Mouse (Mus musculus) urinary bladder, adult 18-20 months (tissue): Measurements from ENCODE around the gene Hgd.

ENCODE experiments used
- DNase-seq, 2 experiments: peaks; one replicate each; pipeline ENCODE4 v3.0.0; 2022; ENCODE audit warnings: low spot score in 2 of 2, mixed read lengths in 2 of 2

Gene Hgd

DNA sequence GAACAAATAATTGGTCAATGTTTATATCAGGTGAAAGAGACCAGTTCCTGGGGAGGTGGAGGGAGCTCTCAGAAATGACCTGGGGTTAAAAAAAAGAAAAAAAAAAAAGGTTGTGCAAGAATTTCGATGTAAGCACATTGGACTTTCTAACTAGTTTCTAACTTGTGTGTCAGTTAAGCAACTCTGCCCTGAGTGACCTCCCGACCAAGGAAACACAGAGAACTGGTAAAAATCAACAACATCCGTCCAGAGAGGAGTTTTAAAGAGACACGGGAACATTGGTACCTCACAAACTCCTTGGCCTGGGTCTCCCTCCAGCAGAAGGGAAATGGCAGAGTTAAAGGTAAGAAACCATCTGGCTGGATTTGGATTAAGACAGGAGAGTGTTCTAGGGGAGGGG, at the start of gene Hgd:
Gene Hgd (plus strand): TSS at position 160 of the 400 bp plus-strand sequence.
- no peak for DNase-seq

DNA sequence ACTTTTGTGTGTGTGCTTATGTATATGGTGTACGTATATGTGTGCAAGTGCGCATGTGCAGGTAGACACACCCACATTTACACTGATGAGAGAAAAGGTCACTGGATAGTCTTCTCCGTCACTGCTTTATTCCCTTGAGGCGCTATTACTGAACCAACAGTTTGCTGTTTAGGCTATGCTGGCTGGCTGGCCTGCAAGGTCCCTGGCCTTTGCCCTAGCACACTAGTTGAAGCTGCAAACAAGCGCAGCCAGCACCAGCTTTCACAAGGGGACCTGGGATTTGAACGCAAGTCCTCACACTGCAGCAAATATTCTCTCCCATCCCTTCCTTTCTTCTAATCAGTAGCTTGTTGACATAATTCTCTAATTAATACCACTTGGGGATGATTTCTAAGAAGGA, 49.8 kb upstream of the Hgd start:
- DNase-seq, result no peak

DNA sequence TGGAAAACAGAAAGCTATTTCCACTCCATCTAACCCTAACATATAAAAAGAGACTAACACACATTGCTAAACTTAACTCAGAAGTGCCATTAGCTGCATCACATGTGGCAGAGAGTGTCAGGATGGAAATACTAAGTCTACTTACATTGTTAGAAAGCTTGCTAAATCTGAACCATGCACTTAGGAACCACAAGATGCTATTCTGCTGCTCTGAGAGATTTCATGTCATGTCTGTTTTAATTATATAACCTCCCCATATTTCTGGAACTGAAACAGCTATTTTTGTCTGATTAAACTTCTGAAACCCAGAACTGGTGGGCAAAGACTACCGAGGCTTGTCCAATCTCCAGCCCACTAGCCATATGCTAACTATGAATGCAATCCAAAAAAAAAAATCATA, 47.9 kb upstream of the Hgd start:
- DNase-seq, result no peak

DNA sequence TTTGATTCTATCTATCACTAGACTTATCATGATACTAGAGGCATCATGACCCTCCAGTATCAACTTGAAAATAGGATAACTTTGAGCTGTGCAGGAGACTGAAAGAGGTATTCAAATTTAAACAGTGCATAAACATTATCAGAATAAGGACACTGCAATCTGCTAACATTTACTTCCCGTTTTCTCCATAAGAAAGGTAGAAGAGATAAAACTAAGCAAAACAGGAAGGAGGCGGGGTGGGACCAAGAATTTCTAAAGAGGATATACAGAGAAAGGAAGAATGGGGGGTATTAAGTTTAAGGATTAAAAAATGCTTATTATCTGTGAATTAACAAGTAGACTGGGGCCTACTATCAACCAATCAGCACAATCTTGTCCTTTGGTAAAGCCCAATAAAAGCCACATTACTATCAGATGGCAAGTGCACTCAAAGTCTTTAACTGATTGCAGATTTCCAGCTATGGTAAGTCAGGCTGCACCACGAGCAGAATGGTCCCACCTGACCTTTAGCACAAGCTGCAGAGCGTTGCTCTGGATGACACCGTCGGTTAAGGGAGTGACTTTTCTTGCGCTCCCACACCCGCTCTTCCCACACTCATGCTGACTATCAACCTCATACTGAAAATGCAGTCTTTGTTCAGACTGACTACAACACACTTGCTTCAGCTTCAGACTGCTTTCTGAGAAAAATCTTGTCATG, 46.4 kb upstream of the Hgd start:
- no peak for DNase-seq

DNA sequence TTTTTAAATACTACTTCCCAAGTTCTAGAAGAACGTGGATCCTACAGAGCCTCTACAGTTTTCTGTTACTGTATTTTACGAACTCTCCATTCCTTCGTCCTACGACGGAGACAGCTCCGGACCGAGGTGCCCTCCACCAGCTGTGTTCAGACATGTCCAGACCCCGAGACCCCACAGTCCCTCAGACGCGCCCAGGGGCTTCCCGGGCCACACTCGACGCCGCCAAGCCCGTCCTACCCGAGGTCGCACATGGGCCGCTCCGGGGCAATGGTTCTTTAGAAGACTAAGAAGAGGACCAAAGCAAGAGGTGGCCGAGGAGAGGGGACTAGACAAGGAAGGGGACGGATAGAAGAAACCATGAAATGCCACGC, 40.7 kb upstream of the Hgd start:
- DNase-seq, result no peak

DNA sequence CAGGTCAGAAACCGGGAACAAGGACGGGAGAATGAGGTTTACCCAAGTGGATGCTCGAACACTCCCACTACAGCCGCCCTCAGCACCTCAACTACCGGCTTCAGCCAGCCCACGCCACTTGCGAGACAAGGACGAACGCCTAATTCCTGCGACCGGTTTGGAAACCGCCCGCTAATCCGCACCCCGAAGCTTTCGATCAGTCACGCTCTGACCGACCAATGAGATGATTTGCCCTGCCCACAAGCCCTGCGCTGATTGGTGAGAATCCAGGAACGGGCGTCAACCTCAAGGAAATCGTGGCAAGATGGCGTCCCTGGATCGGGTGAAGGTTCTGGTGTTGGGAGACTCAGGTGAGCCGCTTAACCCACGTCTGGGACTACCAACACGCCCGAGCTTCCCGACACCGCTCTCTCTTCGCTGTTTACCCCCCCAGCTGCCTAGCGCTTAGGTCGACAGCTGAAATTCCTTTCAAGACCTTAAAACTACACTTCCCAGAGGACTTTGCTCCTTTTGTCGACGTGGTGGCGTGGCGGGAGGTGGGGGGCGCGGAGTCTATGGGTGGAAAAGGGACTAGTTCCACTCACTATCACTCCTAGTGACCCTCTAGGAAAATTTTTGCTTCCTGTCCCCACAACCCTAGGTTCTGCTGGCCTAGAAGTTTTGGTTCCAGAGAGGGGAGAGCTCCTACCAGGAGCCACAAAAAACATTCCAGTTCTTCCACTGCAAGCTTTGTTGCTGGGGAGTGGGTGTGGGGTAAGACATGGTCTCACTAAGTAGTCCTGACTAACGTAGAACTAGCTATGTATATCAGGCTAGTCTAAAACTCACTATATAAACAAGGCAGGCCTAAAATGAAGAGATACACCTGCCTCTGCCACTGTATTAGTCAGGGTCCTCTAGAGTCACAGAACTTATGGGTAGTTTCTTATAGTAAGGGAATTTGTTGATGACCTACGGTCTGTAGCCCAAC, 40.1 kb upstream of the Hgd start, which contains the start of the genes Gtf2e1 and Rabl3:
Gene Gtf2e1 (minus strand): TSS at position 179 of the 970 bp plus-strand sequence.
Gene Rabl3 (plus strand): TSS at position 275 of the 970 bp plus-strand sequence.
- DNase-seq, result peak; percentile 92 to 97

DNA sequence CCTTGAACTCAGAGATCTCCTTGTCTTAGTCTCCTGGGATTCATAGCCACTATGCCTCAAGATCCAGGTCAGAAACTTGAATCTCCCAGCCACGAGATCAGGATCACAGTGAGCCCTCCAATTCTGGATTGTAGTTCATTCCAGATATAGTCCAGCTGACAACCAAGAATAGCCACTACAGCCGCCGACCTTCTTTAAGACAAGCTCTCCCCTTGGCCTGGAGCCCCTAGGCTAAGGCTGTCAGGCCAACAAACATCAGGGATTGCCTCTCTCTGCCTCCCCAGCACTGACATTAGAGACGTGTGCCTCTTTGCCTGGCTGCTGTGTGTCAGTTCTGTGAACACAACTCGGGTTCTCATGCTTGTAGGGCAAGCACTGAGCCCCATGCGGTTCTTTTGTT, 39.2 kb upstream of the Hgd start:
- no peak for DNase-seq

DNA sequence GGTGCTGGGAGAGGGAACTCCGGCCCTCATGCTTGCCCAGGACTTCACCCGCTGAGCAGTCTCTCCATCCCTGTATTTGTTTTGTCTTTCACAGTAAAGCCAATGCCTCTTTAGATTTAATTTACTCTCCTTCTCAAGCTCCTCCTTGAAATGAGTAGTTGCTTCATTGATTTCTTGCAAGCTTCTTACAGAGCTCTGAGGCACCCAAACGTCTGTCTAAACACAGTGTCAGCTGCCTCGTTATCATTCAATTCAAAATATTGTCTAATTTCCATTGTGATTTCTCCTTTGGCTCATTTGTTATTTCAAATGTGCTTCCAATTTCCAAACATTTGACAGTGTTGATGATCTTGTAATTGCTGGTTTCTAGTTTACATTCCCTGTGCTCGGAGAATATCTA, 33.6 kb upstream of the Hgd start:
- no peak for DNase-seq

DNA sequence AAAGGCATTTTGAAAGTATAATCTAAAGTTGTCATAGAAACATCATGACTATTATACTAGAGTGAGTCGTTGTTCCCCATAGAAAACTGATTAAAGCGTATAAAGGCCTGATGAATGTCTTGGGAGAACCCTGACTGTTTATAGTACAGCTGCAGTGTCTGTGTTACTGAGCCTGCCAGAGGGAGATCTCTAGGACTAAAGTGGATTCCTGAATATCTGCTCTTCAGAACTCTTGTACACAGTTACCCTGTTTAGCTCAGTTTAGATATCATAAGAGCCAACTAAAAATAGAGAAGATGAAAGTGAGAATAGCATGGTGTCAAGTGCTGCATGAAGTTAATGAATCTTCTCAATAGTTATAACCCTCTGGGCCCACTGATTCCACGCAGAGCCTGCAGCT, 29.7 kb upstream of the Hgd start:
- DNase-seq, result no peak

DNA sequence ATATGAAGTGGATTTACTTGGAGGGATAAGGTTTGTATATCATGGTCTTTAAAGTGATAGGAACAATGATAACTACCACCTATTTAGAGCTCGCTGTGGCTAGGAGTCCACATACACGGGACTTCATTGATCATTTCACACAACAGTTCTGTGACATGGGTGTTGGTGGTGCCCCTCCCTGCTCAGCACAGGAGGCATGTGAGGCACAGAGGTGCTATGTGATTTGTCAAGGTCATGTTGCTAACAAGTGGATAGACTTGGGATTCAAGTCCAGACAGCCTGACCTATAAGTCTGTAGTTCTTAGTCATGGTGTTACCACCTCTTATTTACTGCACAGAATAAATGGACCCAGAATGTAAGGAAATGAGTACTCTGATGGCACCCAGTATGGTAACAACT, 29.0 kb upstream of the Hgd start:
- DNase-seq, result no peak

DNA sequence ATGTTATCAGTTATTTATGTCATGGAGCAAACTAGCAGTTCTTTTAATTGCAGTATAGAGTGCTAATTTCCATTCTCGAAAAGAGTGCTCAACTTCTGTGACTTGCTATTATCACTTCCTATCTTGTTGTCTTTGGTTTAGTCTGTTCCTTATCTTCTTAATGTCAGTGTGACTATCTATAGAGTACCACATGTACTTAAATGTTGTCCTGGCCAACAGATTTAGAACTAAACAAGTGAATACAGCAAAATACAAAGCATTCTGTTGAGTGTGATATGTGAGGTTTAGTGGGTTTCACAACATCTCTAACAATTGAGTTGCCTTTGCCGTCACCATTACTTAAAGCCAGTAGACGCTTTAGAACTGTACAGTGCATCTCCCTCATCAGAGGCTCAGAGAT, 27.1 kb upstream of the Hgd start:
- DNase-seq, result no peak

DNA sequence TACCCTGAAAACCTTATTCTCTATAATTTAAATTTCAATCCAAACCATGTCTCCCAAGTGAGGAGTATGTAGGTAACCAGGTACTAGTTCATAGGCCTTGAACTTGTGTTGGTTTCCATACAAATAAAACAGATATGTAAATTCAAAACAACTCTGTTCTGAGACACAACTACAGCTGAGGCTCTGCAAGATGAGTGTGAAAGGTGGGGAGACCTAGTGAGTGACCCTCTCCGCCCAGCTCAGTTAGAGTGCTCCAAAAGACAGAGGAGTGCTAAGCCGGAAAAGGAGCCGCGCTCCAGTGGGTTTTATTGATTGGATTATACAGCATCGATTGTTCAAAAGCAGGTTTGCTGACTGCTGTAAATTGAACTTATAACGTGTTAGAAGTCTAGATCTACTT, 17.5 kb upstream of the Hgd start:
- no peak for DNase-seq

DNA sequence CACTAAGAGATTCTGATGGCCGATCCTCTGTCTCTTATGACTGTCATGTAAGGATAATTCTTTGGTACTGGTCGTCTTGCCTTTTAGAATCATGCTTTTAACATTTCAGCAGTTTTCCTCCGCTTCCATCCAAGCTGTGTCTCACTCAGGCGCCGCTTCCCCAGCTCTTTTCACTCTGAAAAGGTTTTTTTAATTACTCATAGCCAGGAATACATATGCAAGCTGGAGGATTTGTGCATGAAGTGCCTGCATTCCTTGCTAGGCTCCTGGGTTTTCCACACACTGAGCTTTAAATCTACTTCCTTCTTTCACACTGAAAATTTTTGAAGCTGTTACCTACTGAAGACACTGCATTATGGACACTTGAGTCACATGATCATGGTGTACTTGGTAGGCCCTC, 17.0 kb upstream of the Hgd start:
- no peak for DNase-seq

DNA sequence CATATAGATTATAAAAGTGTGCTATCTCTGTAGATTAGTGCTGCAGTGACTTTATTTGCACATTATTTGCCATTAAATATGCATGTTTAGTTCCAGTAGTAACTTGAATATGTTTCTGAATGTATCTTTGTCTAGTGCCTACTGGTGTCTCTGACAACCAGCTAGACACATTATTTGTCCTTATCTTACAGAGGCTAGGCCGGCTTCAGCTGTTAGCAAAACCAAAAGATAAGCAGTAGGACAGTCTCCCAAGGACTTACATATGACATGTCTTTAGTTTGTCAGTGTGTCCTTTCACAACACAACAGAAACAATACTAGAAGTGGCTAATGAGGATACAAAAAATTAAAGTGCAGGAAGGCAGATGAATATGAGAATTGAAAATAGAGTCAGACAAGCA, 14.8 kb upstream of the Hgd start:
- no peak for DNase-seq

DNA sequence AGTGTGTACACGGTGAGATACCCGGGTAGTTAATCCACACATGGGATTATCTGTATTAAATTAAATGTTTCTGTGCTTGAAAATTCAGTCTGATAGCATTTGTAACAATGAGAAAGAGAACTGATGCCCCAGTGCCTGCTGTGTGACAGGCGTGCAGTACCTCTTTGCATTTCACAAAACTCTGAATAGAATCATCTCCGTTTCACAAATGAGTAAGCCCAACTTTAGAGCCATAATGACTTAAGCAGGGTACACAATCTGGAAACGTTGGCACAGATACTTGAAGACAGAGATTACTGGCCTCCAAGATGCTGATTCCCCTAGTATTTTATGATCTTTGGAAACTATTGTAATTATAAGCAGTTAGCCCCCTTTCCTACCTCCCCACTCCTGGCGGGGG, 13.8 kb upstream of the Hgd start:
- DNase-seq, result no peak

DNA sequence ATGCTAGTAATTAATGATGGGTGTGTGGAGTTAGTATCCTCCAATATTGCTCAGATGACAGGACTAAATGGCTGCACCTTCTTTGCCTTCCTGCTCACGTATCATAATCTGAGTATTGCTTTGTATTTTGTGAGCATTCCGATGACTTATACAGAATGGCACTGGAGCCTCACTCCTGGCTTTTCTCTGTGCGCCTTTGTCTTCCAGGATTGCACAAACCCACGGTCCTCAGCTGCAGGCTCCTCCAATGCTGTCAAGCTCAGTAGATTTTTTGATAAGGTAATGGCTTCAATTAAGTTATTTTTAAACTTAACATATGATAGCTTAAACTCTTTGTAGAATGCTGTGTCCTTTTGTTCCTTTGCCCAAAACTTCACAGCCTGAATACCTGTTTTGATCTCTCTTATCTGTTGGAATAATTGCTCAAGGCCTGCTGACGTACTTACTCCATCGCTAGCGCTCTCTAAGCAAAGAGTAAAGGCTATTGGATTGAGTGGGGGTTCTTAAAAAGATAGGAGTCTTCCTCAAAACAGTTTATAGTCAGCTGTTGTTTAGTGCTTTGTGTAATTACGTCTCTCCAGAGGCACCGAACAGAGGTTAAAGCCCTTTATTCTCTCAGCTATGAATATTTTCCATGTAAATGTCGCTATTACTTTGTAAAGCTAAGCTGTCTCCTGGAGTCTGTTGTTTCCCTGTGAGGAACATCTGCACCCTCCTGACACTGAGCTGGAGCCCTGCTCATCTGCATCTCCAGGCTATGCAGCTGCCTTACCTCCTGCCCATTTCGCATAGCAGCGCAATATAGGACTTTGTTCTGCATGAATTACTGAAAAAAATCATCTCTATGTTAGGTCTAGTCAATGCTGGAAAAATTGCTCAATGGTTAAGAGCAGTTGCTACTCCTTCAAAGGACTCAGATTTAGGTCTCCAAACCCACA, 12.6 kb upstream of the Hgd start:
- DNase-seq, result no peak

DNA sequence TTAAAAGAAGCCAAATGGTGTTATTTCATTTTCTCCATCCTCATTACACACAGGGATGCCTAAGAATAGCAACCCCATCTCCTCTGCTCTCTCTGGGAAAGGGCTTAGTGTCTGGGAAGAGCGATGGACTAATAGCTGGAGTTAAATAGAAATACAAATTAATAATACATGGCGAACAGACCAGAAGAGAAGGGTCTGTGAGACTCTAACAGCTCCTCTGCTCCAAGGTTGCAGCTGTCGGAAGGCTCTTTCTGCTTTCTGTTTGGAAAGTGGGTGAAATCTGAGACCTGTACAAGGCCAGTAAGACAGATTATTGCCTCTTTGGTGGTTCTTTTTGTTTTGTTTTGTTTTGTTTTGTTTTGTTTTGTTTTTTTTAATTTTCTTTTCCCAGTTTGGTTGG, 8.4 kb upstream of the Hgd start:
- no peak for DNase-seq

DNA sequence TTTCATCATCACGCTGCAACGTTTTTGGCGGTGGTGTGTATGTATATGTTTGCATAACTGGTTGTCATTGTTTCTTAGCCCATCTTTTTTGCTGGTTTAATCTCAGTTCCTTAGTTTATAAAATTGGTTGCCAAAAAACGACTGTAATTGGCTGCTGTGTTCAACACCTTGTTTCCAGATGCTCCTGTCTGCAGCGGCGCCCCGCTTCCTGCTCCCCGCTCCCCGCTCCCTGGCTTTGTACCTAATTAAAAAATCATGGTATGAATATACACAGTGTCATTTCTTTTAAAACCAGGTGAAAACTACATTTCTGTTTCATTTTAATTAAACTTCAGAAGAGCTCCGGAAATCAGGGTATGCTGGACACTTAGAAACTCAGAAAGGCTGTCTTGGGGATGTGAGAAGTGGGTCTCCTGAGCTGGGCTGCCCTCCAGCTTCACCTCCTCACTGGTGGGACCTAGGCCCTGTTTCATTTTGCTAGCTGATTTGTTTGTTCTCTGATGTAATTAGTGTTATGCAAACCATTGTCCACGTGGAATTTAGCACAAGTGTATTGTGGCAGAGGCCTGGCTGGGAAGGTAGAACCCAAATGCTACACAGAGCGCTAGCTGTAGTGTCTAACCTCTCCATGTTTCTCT, 7.7 kb upstream of the Hgd start:
- DNase-seq, result no peak

DNA sequence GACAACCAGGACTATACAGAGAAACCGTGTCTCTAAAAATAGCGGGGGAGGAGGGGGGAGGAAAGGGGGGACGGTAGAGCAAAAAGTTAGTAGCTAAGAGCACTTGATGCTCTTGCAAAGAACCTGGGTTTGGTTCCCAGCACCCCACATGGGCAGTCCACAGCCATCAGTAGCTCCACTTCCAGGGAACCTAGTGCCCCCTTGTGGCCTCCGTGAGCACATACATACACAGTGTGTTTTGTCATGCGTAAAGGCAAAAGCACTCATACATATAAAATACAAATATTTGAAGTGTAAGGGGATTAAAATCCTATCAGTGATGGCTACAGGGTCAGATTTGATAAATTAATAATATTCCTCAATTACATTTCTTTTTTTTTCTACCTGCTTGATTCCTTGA, 6.9 kb upstream of the Hgd start:
- DNase-seq, result no peak

DNA sequence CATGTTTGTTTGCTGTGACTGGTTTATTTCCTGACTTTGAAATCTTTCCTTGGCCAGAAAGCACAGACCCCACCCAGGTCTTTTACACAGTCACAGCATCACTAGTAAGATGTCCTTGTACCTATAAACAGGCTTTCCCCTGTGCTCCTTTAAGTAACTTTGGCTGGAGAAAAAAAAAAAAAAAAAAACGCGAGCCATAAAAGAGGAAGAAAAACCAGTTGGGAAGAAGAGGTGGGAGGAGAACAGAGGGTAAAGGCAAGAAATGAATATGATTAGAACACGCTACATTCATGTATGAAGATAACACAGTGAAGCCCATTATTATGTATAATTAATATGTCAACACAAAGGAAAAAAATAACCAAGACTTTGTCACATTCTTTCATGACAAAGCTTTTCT, 4.6 kb upstream of the Hgd start:
- DNase-seq, result no peak

DNA sequence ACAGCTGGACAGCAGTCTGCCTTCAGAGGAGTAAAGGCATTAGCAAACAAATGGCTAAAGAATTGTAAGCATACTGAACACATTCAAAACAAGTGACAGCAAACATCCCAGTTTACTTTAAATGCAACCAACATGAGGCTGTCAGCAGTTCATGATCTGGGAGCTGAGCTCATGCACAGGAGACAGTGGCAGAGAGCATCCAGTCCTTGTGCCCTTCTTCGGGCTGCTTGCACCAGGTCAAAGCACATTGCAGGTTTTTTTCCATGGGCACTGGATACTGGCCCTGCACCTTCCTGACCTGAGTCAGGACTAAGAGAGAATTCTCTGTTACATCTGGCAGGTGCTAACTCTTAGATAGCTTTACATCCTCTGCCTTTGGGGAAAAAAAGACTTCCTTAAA, 362 bp upstream of the Hgd start:
- no peak for DNase-seq

DNA sequence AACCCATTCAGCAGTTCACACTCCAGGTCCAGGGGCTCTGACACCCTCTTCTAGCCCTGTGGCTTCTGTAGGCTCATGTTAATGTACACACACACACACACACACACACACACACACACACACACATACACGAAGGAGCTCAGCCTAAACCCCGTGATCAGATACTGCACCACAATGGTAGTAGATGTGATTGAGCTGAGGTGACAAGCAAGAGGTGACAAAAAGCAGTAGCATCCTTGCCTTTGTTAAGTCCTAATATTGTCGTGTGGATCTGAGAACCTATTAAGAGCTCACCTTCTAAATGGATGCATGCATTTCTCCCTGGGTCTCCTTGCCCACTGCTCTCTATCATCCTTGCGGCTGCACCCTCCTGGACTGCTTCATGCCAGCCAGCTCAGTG, 698 bp downstream of the Hgd start:
- DNase-seq, result no peak
